Mouse (Mus musculus) stomach, postnatal 0 days (tissue): Measurements from ENCODE around the gene Ikbkg. TPM values are rescaled to one million over a fixed set of nuclear protein-coding genes. Genes with fewer than 3 reads are reported as not detected.
A peak's percentile ranks its signal among the peaks of the same experiment; 100 is the strongest.
"Not testable (repeated sequence)": the region's sequence is repeated elsewhere in the genome, so short reads cannot be mapped to it uniquely, and the experiment has no call there.

Experiments used
- ATAC-seq: fragments of 200-750 bp; cut with Nextera tagmentation; 2 replicates; pipeline ENCODE4 v1.8.0; 2017; ENCODE audit not compliant: low FRiP score, low TSS enrichment
- DNase-seq: peaks from one replicate; pipeline ENCODE4 v3.0.0-alpha.2; 2016; ENCODE audit warnings: low spot score
- H3K27ac ChIP-seq: fragments of 300-500 bp; sonication (generic); replicated peaks from 2 replicates; pipeline ENCODE4 v1.5.1; 2014; ENCODE audit warnings: mild to moderate bottlenecking, control low read depth
- H3K27me3 ChIP-seq: fragments of 300-500 bp; sonication (generic); 2 replicates; pipeline ENCODE4 v1.6.1; 2014; ENCODE audit warnings: low read length; ENCODE audit not compliant: control insufficient read depth, insufficient read depth
- H3K36me3 ChIP-seq: fragments of 300-500 bp; sonication (generic); 2 replicates; pipeline ENCODE4 v1.6.1; 2014; ENCODE audit warnings: low read length, mixed read lengths; ENCODE audit not compliant: control insufficient read depth, insufficient read depth
- H3K4me1 ChIP-seq: fragments of 300-500 bp; sonication (generic); replicated peaks from 2 replicates; pipeline ENCODE4 v1.6.1; 2014; ENCODE audit warnings: antibody characterized with exemption; ENCODE audit not compliant: control insufficient read depth, insufficient read depth
- H3K4me2 ChIP-seq: fragments of 300-500 bp; sonication (generic); replicated peaks from 2 replicates; pipeline ENCODE4 v1.6.1; 2014; ENCODE audit warnings: low read depth, mild to moderate bottlenecking, control low read depth, moderate library complexity
- H3K4me3 ChIP-seq: fragments of 300-500 bp; sonication (generic); 2 replicates; pipeline ENCODE4 v1.5.1; 2014; ENCODE audit warnings: low read depth, low read length, control low read depth
- H3K9ac ChIP-seq: fragments of 300-500 bp; sonication (generic); 2 replicates; pipeline ENCODE4 v1.6.1; 2014; ENCODE audit warnings: mild to moderate bottlenecking, low read length, control low read depth, mixed read lengths
- H3K9me3 ChIP-seq: fragments of 300-500 bp; sonication (generic); 2 replicates; pipeline ENCODE4 v1.6.1; 2016; ENCODE audit warnings: low read length; ENCODE audit not compliant: control insufficient read depth
- CTCF ChIP-seq: IDR thresholded peaks from 2 replicates; pipeline ENCODE4 v1.5.1; 2016; ENCODE audit warnings: antibody characterized with exemption, low read depth, mild to moderate bottlenecking, moderate library complexity
- EP300 ChIP-seq: optimal IDR thresholded peaks from 2 replicates; pipeline ENCODE3; 2016; ENCODE audit warnings: antibody characterized with exemption
- WGBS: fragments of 180-500 bp; shearing (Covaris S2); extraction: QIAGEN DNeasy Blood & Tissue Kit; methylation state at CpG from one replicate; pipeline ENCODE4 v1.1.7; 2014; 5-methylcytosine and 5-hydroxymethylcytosine counted together
- polyA plus RNA-seq: library from polyadenylated mRNA; unstranded; fragments of >200 nt; fragmentation: Nextera tagmentation; extraction: Ambion mirVana; gene quantifications from 2 replicates; pipeline ENCODE4 v1.2.1, GENCODE M21; 2015

The Ikbkg gene
- 15.8 and 16.7 TPM in 2 replicates for polyA plus RNA-seq

DNA sequence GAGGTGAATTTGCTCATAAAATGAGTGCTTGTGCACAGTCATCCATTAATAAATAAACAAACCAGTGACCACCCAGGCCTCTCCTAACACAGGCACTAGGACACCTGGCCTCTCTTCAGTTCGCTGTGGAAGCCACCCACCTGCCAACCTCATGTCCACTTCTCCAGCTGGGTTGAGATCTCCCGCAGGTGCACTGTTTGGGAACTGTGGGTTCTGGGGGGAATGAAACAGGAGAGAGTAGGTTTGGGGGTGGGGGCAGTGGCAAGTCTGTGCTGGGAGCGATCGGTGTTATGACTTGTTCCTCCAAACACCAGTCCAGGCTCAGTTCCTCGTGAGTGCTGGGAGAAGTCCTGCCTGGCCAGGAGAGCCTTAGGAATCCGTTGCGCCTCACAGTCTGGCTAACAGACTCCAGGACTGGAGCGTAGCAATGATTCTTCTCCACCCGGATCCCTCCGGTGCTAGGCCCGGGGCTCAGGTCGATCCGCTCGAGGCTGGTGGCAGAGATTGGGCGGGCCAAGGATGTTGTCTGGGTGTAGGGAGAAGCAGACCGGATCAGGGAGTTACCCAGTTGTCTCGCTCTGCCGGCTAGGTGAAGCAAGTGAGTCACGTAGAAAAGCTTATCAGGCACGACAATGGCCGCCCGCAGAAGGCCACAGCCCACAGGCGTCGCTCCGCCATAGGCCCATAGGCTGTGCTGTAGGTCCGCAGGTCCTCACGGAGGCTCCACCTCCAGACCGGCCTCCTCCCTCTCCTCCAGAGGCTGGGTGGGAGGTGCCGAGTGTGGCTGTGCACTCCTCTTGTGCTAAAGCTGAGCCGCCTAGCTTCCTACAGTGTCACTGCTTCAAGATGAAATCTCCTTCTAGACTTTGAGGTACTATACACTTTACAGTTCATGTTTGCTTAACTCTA, at the start of gene Ikbkg, which contains the start of gene Fam3a:
Ikbkg (plus strand) TSS at position 756 of the 909 bp plus-strand sequence.
Fam3a (minus strand) TSS at position 738 of the 909 bp plus-strand sequence.
- no peaks in the 10 kb centered on the region for H3K27me3 ChIP-seq
- ATAC-seq (peak; percentile 100), DNase-seq (peak; percentile 90)
- no peak for TF ChIP-seq EP300
- peak; percentile 76 for TF ChIP-seq CTCF
- H3K9me3 ChIP-seq, result no peaks in the 10 kb centered on the region
- H3K27ac ChIP-seq, result peak within 1 kb of the TSS; percentile 92
- H3K4me3 ChIP-seq, result peak within 1 kb of the TSS; percentile 50
- H3K9ac ChIP-seq, result peak within 1 kb of the TSS; percentile 77
- H3K36me3 ChIP-seq, result no peaks in the 10 kb centered on the region
- peak within 1 kb of the TSS; percentile 60 for H3K4me2 ChIP-seq
- H3K4me1 ChIP-seq, result no peaks in the 10 kb centered on the region
- WGBS, result 19% methylated on average over 30 of the region's 30 CpGs

DNA sequence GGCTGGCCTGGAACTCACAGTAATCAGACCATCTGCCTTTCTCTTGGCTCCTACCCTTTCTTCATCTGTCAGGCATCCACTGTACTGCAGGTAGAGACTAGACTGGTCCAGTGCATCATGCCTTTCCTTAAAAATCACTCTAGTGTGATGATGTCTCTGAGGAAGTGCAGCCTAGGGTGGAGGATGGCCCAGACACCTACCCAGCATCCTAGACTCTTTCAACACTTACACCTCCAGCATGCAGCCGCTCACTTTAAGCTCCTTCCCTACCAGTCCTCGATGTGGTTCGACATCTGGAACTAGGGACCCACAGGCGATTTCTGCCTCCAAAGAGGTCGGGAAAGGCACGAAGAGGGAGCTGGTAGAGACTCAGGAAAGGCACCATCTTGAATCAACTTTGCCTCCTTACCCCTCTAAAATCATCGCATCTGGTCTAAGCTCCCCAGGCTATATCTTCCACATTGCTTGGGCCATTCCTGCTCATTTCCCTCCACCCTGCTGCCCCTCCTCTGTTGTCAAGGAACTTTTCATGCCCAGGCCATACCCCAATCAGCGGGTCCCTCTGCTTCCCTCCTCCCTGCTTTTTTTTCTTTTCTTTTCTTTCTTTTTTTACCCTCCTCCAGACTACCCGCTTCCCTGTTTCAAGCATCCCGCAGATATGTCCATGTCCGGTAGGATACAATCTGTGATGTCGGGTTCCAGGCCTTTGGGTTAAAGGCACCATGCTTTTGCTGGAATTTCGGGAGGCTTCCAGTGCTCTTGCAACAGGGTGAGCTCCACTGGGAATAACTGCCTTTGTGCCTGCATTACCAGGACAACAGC, 40.2 kb upstream of the Ikbkg start:
- peak overlapping the region; percentile 64 for H3K4me2 ChIP-seq
- WGBS, result 20% methylated on average over 13 of the region's 13 CpGs
- H3K27me3 ChIP-seq, result no peaks in the 10 kb centered on the region
- peak overlapping the region; percentile 54 for H3K9ac ChIP-seq
- peak; percentile 29; the same call in 1 of the 2 replicates for ATAC-seq
- no peaks in the 10 kb centered on the region for H3K36me3 ChIP-seq
- no peaks in the 10 kb centered on the region for H3K4me1 ChIP-seq
- H3K9me3 ChIP-seq, result no peaks in the 10 kb centered on the region
- TF ChIP-seq EP300, result no peak
- TF ChIP-seq CTCF, result no peak
- H3K27ac ChIP-seq, result peak overlapping the region; percentile 30; the same call in 1 of the 2 replicates
- DNase-seq, result no peak
- peak overlapping the region; percentile 39 for H3K4me3 ChIP-seq

DNA sequence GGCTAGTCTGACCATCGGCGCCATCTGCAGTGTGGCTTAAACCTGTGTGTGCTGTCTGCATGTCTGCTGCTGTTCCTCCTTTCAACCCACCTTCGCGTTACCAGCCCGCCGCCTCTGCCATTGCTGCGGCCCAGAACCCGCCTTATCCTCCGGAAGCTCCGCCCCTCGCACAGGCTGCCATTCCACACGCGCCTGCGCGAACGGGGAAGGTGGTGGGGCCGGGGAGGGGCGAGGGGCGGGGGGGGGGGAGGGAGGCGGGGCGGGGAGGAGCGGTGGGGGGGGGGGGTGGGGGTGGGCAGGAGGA, 39.7 kb upstream of the Ikbkg start, which contains the start of gene Lage3:
Lage3 (minus strand) TSS at position 152 of the 304 bp plus-strand sequence.
- no peaks in the 10 kb centered on the region for H3K36me3 ChIP-seq
- ATAC-seq (peak; percentile 83; the same call in 1 of the 2 replicates), DNase-seq (peak; percentile 78)
- no peaks in the 10 kb centered on the region for H3K9me3 ChIP-seq
- TF ChIP-seq CTCF, result no peak
- peak within 1 kb of the TSS; percentile 39 for H3K4me3 ChIP-seq
- H3K4me2 ChIP-seq, result peak within 1 kb of the TSS; percentile 64
- H3K9ac ChIP-seq, result peak within 1 kb of the TSS; percentile 54
- H3K4me1 ChIP-seq, result no peaks in the 10 kb centered on the region
- 15% methylated on average over 10 of the region's 22 CpGs for WGBS
- peak within 1 kb of the TSS; percentile 30; the same call in 1 of the 2 replicates for H3K27ac ChIP-seq
- H3K27me3 ChIP-seq, result no peaks in the 10 kb centered on the region

DNA sequence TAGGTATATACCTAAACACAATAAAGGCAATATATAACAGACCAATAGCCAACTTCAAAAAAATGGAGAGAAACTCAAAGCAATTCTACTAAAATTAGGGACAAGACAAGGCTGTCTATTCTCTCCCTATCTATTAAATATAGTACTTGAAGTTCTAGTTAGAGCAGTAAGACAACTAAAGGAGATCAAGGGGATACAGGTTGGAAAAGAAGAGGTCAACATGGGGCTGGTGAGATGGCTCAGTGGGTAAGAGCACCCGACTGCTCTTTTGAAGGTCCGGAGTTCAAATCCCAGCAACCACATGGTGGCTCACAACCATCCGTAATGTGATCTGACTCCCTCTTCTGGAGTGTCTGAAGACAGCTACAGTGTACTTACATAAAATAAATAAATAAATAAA, 36.0 kb upstream of the Ikbkg start:
- not testable (repeated sequence) for H3K9me3 ChIP-seq, H3K4me3 ChIP-seq, ATAC-seq, H3K9ac ChIP-seq, H3K36me3 ChIP-seq, H3K4me2 ChIP-seq, H3K27ac ChIP-seq, H3K27me3 ChIP-seq, DNase-seq, H3K4me1 ChIP-seq
- 70% methylated on average over 2 of the region's 3 CpGs for WGBS

DNA sequence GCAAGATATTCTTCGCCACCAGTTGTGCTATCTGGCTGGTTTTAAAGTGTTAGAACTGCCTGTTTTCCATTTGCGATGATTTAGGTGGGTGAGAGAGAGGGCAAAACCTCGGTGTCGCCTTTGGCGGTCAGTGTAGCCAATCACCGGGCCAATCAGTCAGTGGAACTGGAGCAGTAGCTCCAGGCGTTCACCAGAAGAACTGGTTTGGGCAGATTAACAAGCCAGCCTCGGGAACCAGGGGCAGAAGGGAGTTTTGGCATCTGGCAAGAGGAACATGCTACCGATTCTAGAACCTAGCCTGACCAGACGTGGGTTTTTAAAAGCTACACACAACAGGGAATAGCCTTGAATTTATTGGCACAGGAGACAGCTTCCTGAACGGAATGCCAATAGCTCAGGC, 33.9 kb upstream of the Ikbkg start:
- Histone ChIP-seq H3K4me1 (no peaks in the 10 kb centered on the region), H3K9me3 (no peaks in the 10 kb centered on the region), H3K4me2 (no peak overlapping the region), H3K9ac (no peak overlapping the region), H3K4me3 (no peak overlapping the region), H3K27ac (no peak overlapping the region), H3K27me3 (no peaks in the 10 kb centered on the region), H3K36me3 (no peaks in the 10 kb centered on the region)
- DNase-seq (peak; percentile 34), ATAC-seq (no peak)
- TF ChIP-seq CTCF (no peak), EP300 (no peak)
- 31% methylated on average over 11 of the region's 11 CpGs for WGBS
